Mouse (Mus musculus): ENCODE measurements at regions not wholly inside any gene's neighbourhood (a gene's known extent, or its start where the extent isn't known, plus 50 kb on each side); places are given as distances from the start of the nearest gene placed in this dataset.

GRCm38 (mm10) chrX:108608446-108608845, 56.2 kb downstream of the Gm379 start:
- no peak for DNase-seq (ENCODE audit: low spot score in 2 of 2)

GRCm38 (mm10) chrX:108599906-108600468, 64.7 kb downstream of the Gm379 start:
- no peak for DNase-seq (ENCODE audit: low spot score in 2 of 2)

GRCm38 (mm10) chrX:108561977-108562376, 102.7 kb downstream of the Gm379 start:
- no peak for DNase-seq (ENCODE audit: low spot score in 2 of 2)

- no peak for DNase-seq (ENCODE audit: low spot score in 2 of 2)
Observed at GRCm38 (mm10) chrX:108543149-108543548, 121.5 kb downstream of the Gm379 start.

GRCm38 (mm10) chrX:108541410-108541809, 123.3 kb downstream of the Gm379 start:
- no peak for DNase-seq (ENCODE audit: low spot score in 2 of 2)

GRCm38 (mm10) chrX:108536995-108537394, 127.7 kb downstream of the Gm379 start:
- DNase-seq (ENCODE audit: low spot score in 2 of 2), result peak in 1 of 2 experiments; percentile 5

All from spleen, postnatal 14 days (tissue).